18 mouse cellular contexts compared by ENCODE assay signal in the genomic region with DNA sequence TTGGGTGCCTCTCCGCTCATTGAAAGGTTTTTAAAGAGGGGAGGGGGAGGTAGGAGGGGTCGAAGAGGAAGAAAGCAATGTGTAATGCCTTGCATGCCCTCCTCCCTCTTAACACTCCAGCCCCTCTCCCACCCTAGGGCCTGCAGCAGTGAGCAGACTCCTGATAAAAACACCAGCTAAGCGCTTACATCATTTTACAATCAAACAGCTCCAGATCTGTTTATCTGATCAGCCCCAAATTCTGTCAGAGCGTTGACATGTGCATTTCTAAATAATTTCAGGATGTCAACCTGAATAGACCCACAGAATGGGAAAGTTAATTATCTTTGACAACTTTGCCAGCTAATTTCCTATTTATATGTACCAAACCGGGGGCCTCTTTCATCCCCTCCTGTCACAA.
DNase-seq lines count a peak whose midpoint lies in the region; ATAC-seq and TF ChIP-seq lines count a peak whose summit lies in the region.
"Had no signal": no experiment of that assay in that cellular context is flagged by ENCODE, and none has a peak within 500 bp of the region (broad histone marks: within the 10 kb centered on the region; RNA-seq: fewer than 3 reads in every experiment).

No protein-coding gene starts in this region.

- no peak overlapping the region for H3K9ac ChIP-seq in forebrain, embryonic 12.5 days
- no peak overlapping the region for H3K9ac ChIP-seq in lung, postnatal 0 days (replicated peaks; ENCODE audit: low read depth)
- no peak overlapping the region for H3K9ac ChIP-seq in forebrain, embryonic 14.5 days (ENCODE audit: low read length)
- H3K9ac ChIP-seq: embryonic facial prominence, embryonic 13.5 days; heart, embryonic 12.5 days; hindbrain, embryonic 14.5 days had no signal

- peaks cover 11% of the 10 kb centered on the region for H3K4me1 ChIP-seq in forebrain, embryonic 12.5 days
- peaks cover 14% of the 10 kb centered on the region for H3K4me1 ChIP-seq in forebrain, embryonic 10.5 days
- H3K4me1 ChIP-seq in lung, postnatal 0 days (ENCODE audit: insufficient read depth, low read depth, low read length): no peaks in the 10 kb centered on the region
- peaks cover 7% of the 10 kb centered on the region; the same call in 1 of the 2 replicates for H3K4me1 ChIP-seq in forebrain, embryonic 14.5 days (ENCODE audit: control insufficient read depth, insufficient read depth, low read length)
- H3K4me1 ChIP-seq: embryonic facial prominence, embryonic 13.5 days; hindbrain, embryonic 10.5 days had no signal

- H3K27ac ChIP-seq in forebrain, embryonic 12.5 days: no peak overlapping the region
- no peak overlapping the region for H3K27ac ChIP-seq in forebrain, embryonic 10.5 days
- no peak overlapping the region for H3K27ac ChIP-seq in lung, postnatal 0 days (ENCODE audit: low read length)
- H3K27ac ChIP-seq in forebrain, embryonic 14.5 days (ENCODE audit: low read depth, low read length): no peak overlapping the region
- H3K27ac ChIP-seq: embryonic facial prominence, embryonic 13.5 days; hindbrain, embryonic 10.5 days; hindbrain, embryonic 14.5 days had no signal

- no peak for TF ChIP-seq EP300 in lung, postnatal 0 days (IDR thresholded peaks at IDR 0.05)

- no peak overlapping the region for H3K4me2 ChIP-seq in forebrain, embryonic 12.5 days
- no peak overlapping the region for H3K4me2 ChIP-seq in lung, postnatal 0 days (replicated peaks; ENCODE audit: low read depth, low read length)
- H3K4me2 ChIP-seq in forebrain, embryonic 14.5 days (ENCODE audit: low read length): no peak overlapping the region
- H3K4me2 ChIP-seq: embryonic facial prominence, embryonic 13.5 days; heart, embryonic 12.5 days; hindbrain, embryonic 14.5 days had no signal

- no peaks in the 10 kb centered on the region for H3K27me3 ChIP-seq in forebrain, embryonic 12.5 days
- no peaks in the 10 kb centered on the region for H3K27me3 ChIP-seq in forebrain, embryonic 10.5 days (ENCODE audit: poor library complexity, severe bottlenecking)
- no peaks in the 10 kb centered on the region for H3K27me3 ChIP-seq in lung, postnatal 0 days (replicated peaks; ENCODE audit: insufficient read depth, low read length)
- H3K27me3 ChIP-seq in forebrain, embryonic 14.5 days (replicated peaks; ENCODE audit: control insufficient read depth, insufficient read depth, low read length): no peaks in the 10 kb centered on the region
- H3K27me3 ChIP-seq: embryonic facial prominence, embryonic 13.5 days; heart, embryonic 12.5 days had no signal

- WGBS in forebrain, embryonic 12.5 days: 42% methylated on average over 5 of the region's 5 CpGs
- 57% methylated on average over 5 of the region's 5 CpGs for WGBS in forebrain, embryonic 10.5 days
- 39% methylated on average over 5 of the region's 5 CpGs for WGBS in lung, postnatal 0 days
- WGBS in forebrain, embryonic 14.5 days: 29% methylated on average over 5 of the region's 5 CpGs

- H3K36me3 ChIP-seq in forebrain, embryonic 12.5 days (replicated peaks): no peaks in the 10 kb centered on the region
- no peaks in the 10 kb centered on the region for H3K36me3 ChIP-seq in forebrain, embryonic 10.5 days (replicated peaks)
- H3K36me3 ChIP-seq in lung, postnatal 0 days (ENCODE audit: insufficient read depth, low read length): no peaks in the 10 kb centered on the region
- no peaks in the 10 kb centered on the region for H3K36me3 ChIP-seq in forebrain, embryonic 14.5 days (ENCODE audit: control insufficient read depth, insufficient read depth, low read length)
- H3K36me3 ChIP-seq: embryonic facial prominence, embryonic 13.5 days; heart, embryonic 12.5 days; hindbrain, embryonic 10.5 days had no signal

- no peak for DNase-seq in forebrain, embryonic 10.5 days (ENCODE audit: extremely low spot score, low spot score)
- no peak for DNase-seq in lung, postnatal 0 days (ENCODE audit: low spot score)
- no peak for DNase-seq in lung, postnatal 36 days
- DNase-seq in forebrain, embryonic 14.5 days (ENCODE audit: low spot score): peak; percentile 37
- DNase-seq in retina, embryonic 14.5 days (ENCODE audit: low spot score): peak; percentile 51
- no peak for DNase-seq in cerebellum, adult 11 months
- no peak for DNase-seq in embryo, embryonic 10 days (ENCODE audit: low spot score)
- DNase-seq: adrenal gland, postnatal 10 days; cerebellum, adult 18-20 months; cerebellum, postnatal 10 days; embryo, embryonic 11 days; gastrocnemius, postnatal 25 days had no signal

- H3K4me3 ChIP-seq in forebrain, embryonic 12.5 days (replicated peaks): no peak overlapping the region
- H3K4me3 ChIP-seq in forebrain, embryonic 10.5 days: no peak overlapping the region
- no peak overlapping the region for H3K4me3 ChIP-seq in lung, postnatal 0 days (ENCODE audit: low read depth, low read length)
- H3K4me3 ChIP-seq in forebrain, embryonic 14.5 days (ENCODE audit: low read depth, low read length): no peak overlapping the region
- H3K4me3 ChIP-seq: embryonic facial prominence, embryonic 13.5 days; heart, embryonic 12.5 days; hindbrain, embryonic 10.5 days had no signal

- H3K9me3 ChIP-seq in forebrain, embryonic 12.5 days: no peaks in the 10 kb centered on the region
- H3K9me3 ChIP-seq in forebrain, embryonic 10.5 days: no peaks in the 10 kb centered on the region
- H3K9me3 ChIP-seq in lung, postnatal 0 days (ENCODE audit: low read length): no peaks in the 10 kb centered on the region
- no peaks in the 10 kb centered on the region for H3K9me3 ChIP-seq in forebrain, embryonic 14.5 days (replicated peaks; ENCODE audit: control insufficient read depth, low read length)
- H3K9me3 ChIP-seq: embryonic facial prominence, embryonic 13.5 days; hindbrain, embryonic 10.5 days had no signal

- no peak for TF ChIP-seq CTCF in lung, postnatal 0 days (IDR thresholded peaks at IDR 0.05)

- peak; percentile 57 for ATAC-seq in forebrain, embryonic 12.5 days (ENCODE audit: low FRiP score)
- ATAC-seq in lung, postnatal 0 days: peak; percentile 11; the same call in 1 of the 2 replicates
- peak; percentile 34; the same call in 1 of the 2 replicates for ATAC-seq in forebrain, embryonic 14.5 days
- ATAC-seq: intestine, embryonic 16.5 days had no signal

Comparison
In these comparisons a context has a peak if more than half of its experiments do, and no peak if none do; other contexts are left out.
1. DNase-seq: peak in forebrain, embryonic 14.5 days (single experiment) and retina, embryonic 14.5 days (single experiment); none in forebrain, embryonic 10.5 days (single experiment), lung, postnatal 0 days (single experiment), lung, postnatal 36 days (single experiment), cerebellum, adult 11 months (single experiment) and embryo, embryonic 10 days (single experiment).
2. Peak in every context shown above with its lines, with median percentiles within 50 percentile points of each other: ATAC-seq.